Mouse (Mus musculus): Measurements from ENCODE around the gene Ms4a15.

Ms4a15 gene

GRCm38 (mm10) chr19:10959978-10960346 is 33.1 kb downstream of the Ms4a15 start:
- no peak for DNase-seq (ENCODE audit: low read depth, low spot score)

GRCm38 (mm10) chr19:10959085-10959977 is 33.7 kb downstream of the Ms4a15 start:
- no peak for DNase-seq (ENCODE audit: low read depth, low spot score)

- peak; percentile 46 for DNase-seq (ENCODE audit: low read depth, low spot score)
These were observed 40.8 kb downstream of the Ms4a15 start for GRCm38 (mm10) chr19:10952021-10952939.

- DNase-seq (ENCODE audit: low read depth, low spot score) = no peak
These were observed 43.5 kb downstream of the Ms4a15 start for GRCm38 (mm10) chr19:10949558-10949957.

- DNase-seq (ENCODE audit: low read depth, low spot score) = peak; percentile 99
These were observed 43.9 kb downstream of the Ms4a15 start, which contains the start of gene Ccdc86 for GRCm38 (mm10) chr19:10949112-10949511. Gene Ccdc86, minus strand, starts transcription at chr19:10949266.

GRCm38 (mm10) chr19:10948416-10948815 is 44.6 kb downstream of the Ms4a15 start:
- no peak for DNase-seq (ENCODE audit: low read depth, low spot score)

GRCm38 (mm10) chr19:10947219-10947618 is 45.8 kb downstream of the Ms4a15 start:
- DNase-seq (ENCODE audit: low read depth, low spot score) = no peak

- no peak for DNase-seq (ENCODE audit: low read depth, low spot score)
These were observed 46.5 kb downstream of the Ms4a15 start for GRCm38 (mm10) chr19:10946506-10946905.

- no peak for DNase-seq (ENCODE audit: low read depth, low spot score)
These were observed 49.1 kb downstream of the Ms4a15 start for GRCm38 (mm10) chr19:10943955-10944354.

GRCm38 (mm10) chr19:10940801-10941457 is 52.1 kb downstream of the Ms4a15 start:
- no peak for DNase-seq (ENCODE audit: low read depth, low spot score)

- no peak for DNase-seq (ENCODE audit: low read depth, low spot score)
These were observed 52.8 kb downstream of the Ms4a15 start for GRCm38 (mm10) chr19:10940097-10940800.

GRCm38 (mm10) chr19:10938771-10939170 is 54.3 kb downstream of the Ms4a15 start:
- DNase-seq (ENCODE audit: low read depth, low spot score) = no peak

GRCm38 (mm10) chr19:10937110-10937563 is 55.9 kb downstream of the Ms4a15 start, which contains the start of gene Ptgdr2:
Gene Ptgdr2, plus strand, starts transcription at chr19:10937160.
- no peak for DNase-seq (ENCODE audit: low read depth, low spot score)

GRCm38 (mm10) chr19:10936077-10936476 is 57.0 kb downstream of the Ms4a15 start:
- no peak for DNase-seq (ENCODE audit: low read depth, low spot score)

GRCm38 (mm10) chr19:10935029-10935428 is 58.0 kb downstream of the Ms4a15 start:
- no peak for DNase-seq (ENCODE audit: low read depth, low spot score)

GRCm38 (mm10) chr19:10930641-10931040 is 62.4 kb downstream of the Ms4a15 start:
- DNase-seq (ENCODE audit: low read depth, low spot score) = no peak
